Mouse (Mus musculus) heart, adult 2 months (tissue): ENCODE data around the gene Rcc2.

Experiments
- CTCF ChIP-seq: fragments of 200-600 bp; IDR thresholded peaks from 2 replicates; pipeline ENCODE4 v1.8.1; 2022; ENCODE audit warnings: antibody characterized with exemption, mild to moderate bottlenecking, moderate library complexity
- EP300 ChIP-seq: fragments of 200-500 bp; IDR thresholded peaks from 2 replicates; pipeline ENCODE4 v1.6.1; 2011; ENCODE audit warnings: low read depth, low read length, control low read depth; ENCODE audit not compliant: insufficient read depth
- POLR2A ChIP-seq: fragments of 200-500 bp; IDR thresholded peaks from 2 replicates; pipeline ENCODE4 v1.6.1; 2011; ENCODE audit warnings: mild to moderate bottlenecking, low read depth, low read length, control low read depth; ENCODE audit not compliant: insufficient read depth

GRCm38 (mm10) chr4:140714586-140714985, 14.2 kb downstream of the Rcc2 start:
- TF ChIP-seq CTCF (no peak), POLR2A (no peak), EP300 (no peak)
